Mouse (Mus musculus): ENCODE results near the gene Mrps34. TPM values are rescaled to one million over a fixed set of nuclear protein-coding genes. Genes with fewer than 3 reads are reported as not detected.

The Mrps34 gene
- polyA plus RNA-seq, 1 experiment from 2014 or later: 82.3 TPM

- ATAC-seq (ENCODE audit: insufficient number of reproducible peaks, low FRiP score, low TSS enrichment, low read depth) (no peak), DNase-seq (ENCODE audit: low spot score) (no peak)
- Histone ChIP-seq H3K9ac (ENCODE audit: low read length) (no peak overlapping the region), H3K36me3 (ENCODE audit: control insufficient read depth, insufficient read depth, low read length) (peaks cover 31% of the 10 kb centered on the region), H3K4me1 (ENCODE audit: control insufficient read depth, insufficient read depth, low read length) (no peaks in the 10 kb centered on the region), H3K4me3 (ENCODE audit: low read depth, low read length) (no peak overlapping the region), H3K9me3 (ENCODE audit: control insufficient read depth, low read length) (no peaks in the 10 kb centered on the region), H3K27me3 (ENCODE audit: control insufficient read depth, insufficient read depth, low read length) (no peaks in the 10 kb centered on the region), H3K27ac (replicated peaks; ENCODE audit: low read depth, low read length) (no peak overlapping the region), H3K4me2 (ENCODE audit: low read depth, severe bottlenecking) (no peak overlapping the region)
- 90% methylated on average over 1 of the region's 1 CpGs for WGBS
Observed at GRCm38 (mm10) chr17:24923246-24923645, 28.3 kb downstream of the Mrps34 start.

GRCm38 (mm10) chr17:24929506-24929905 is 34.6 kb downstream of the Mrps34 start:
- H3K27ac ChIP-seq (replicated peaks; ENCODE audit: low read depth, low read length): no peak overlapping the region
- H3K9me3 ChIP-seq (ENCODE audit: control insufficient read depth, low read length): no peaks in the 10 kb centered on the region
- no peaks in the 10 kb centered on the region for H3K4me1 ChIP-seq (ENCODE audit: control insufficient read depth, insufficient read depth, low read length)
- peaks cover 10% of the 10 kb centered on the region for H3K36me3 ChIP-seq (ENCODE audit: control insufficient read depth, insufficient read depth, low read length)
- H3K4me3 ChIP-seq (ENCODE audit: low read depth, low read length): no peak overlapping the region
- no peak overlapping the region for H3K4me2 ChIP-seq (ENCODE audit: low read depth, severe bottlenecking)
- DNase-seq (ENCODE audit: low spot score): no peak
- 85% methylated on average over 1 of the region's 1 CpGs for WGBS
- ATAC-seq (ENCODE audit: insufficient number of reproducible peaks, low FRiP score, low TSS enrichment, low read depth): no peak
- no peaks in the 10 kb centered on the region for H3K27me3 ChIP-seq (ENCODE audit: control insufficient read depth, insufficient read depth, low read length)
- no peak overlapping the region for H3K9ac ChIP-seq (ENCODE audit: low read length)

GRCm38 (mm10) chr17:24932431-24932830 is 37.5 kb downstream of the Mrps34 start:
- Histone ChIP-seq H3K36me3 (ENCODE audit: control insufficient read depth, insufficient read depth, low read length) (peaks cover 3% of the 10 kb centered on the region; the same call in 1 of the 2 replicates), H3K4me3 (ENCODE audit: low read depth, low read length) (no peak overlapping the region), H3K9ac (ENCODE audit: low read length) (no peak overlapping the region), H3K9me3 (ENCODE audit: control insufficient read depth, low read length) (no peaks in the 10 kb centered on the region), H3K27ac (replicated peaks; ENCODE audit: low read depth, low read length) (no peak overlapping the region), H3K4me2 (ENCODE audit: low read depth, severe bottlenecking) (no peak overlapping the region), H3K4me1 (ENCODE audit: control insufficient read depth, insufficient read depth, low read length) (peaks cover 8% of the 10 kb centered on the region), H3K27me3 (ENCODE audit: control insufficient read depth, insufficient read depth, low read length) (no peaks in the 10 kb centered on the region)
- WGBS: 91% methylated on average over 4 of the region's 4 CpGs
- ATAC-seq (ENCODE audit: insufficient number of reproducible peaks, low FRiP score, low TSS enrichment, low read depth) (no peak), DNase-seq (ENCODE audit: low spot score) (no peak)

- Histone ChIP-seq H3K4me3 (ENCODE audit: low read depth, low read length) (no peak overlapping the region), H3K9ac (ENCODE audit: low read length) (no peak overlapping the region), H3K36me3 (ENCODE audit: control insufficient read depth, insufficient read depth, low read length) (no peaks in the 10 kb centered on the region), H3K4me1 (ENCODE audit: control insufficient read depth, insufficient read depth, low read length) (peaks cover 8% of the 10 kb centered on the region), H3K27me3 (ENCODE audit: control insufficient read depth, insufficient read depth, low read length) (no peaks in the 10 kb centered on the region), H3K27ac (replicated peaks; ENCODE audit: low read depth, low read length) (no peak overlapping the region), H3K9me3 (ENCODE audit: control insufficient read depth, low read length) (no peaks in the 10 kb centered on the region), H3K4me2 (ENCODE audit: low read depth, severe bottlenecking) (no peak overlapping the region)
- no peak for DNase-seq (ENCODE audit: low spot score)
- WGBS: 76% methylated on average over 4 of the region's 4 CpGs
- no peak for ATAC-seq (ENCODE audit: insufficient number of reproducible peaks, low FRiP score, low TSS enrichment, low read depth)
Observed at GRCm38 (mm10) chr17:24933163-24933562, 38.2 kb downstream of the Mrps34 start.

- Histone ChIP-seq H3K27ac (replicated peaks; ENCODE audit: low read depth, low read length) (no peak overlapping the region), H3K36me3 (ENCODE audit: control insufficient read depth, insufficient read depth, low read length) (no peaks in the 10 kb centered on the region), H3K27me3 (ENCODE audit: control insufficient read depth, insufficient read depth, low read length) (no peaks in the 10 kb centered on the region), H3K4me1 (ENCODE audit: control insufficient read depth, insufficient read depth, low read length) (peaks cover 8% of the 10 kb centered on the region), H3K9ac (ENCODE audit: low read length) (no peak overlapping the region), H3K9me3 (ENCODE audit: control insufficient read depth, low read length) (no peaks in the 10 kb centered on the region), H3K4me3 (ENCODE audit: low read depth, low read length) (no peak overlapping the region), H3K4me2 (ENCODE audit: low read depth, severe bottlenecking) (peak overlapping the region; percentile 20; the same call in 1 of the 2 replicates)
- ATAC-seq (ENCODE audit: insufficient number of reproducible peaks, low FRiP score, low TSS enrichment, low read depth) (no peak), DNase-seq (ENCODE audit: low spot score) (no peak)
- WGBS: 92% methylated on average over 4 of the region's 4 CpGs
Observed at GRCm38 (mm10) chr17:24934926-24935325, 40.0 kb downstream of the Mrps34 start.

- no peak for ATAC-seq (ENCODE audit: insufficient number of reproducible peaks, low FRiP score, low TSS enrichment, low read depth)
Observed at GRCm38 (mm10) chr17:24935666-24936065, 40.8 kb downstream of the Mrps34 start.

GRCm38 (mm10) chr17:24936259-24937237 is 41.6 kb downstream of the Mrps34 start, which contains the start of gene Mapk8ip3:
TSS of gene Mapk8ip3 (minus strand) at chr17:24936977.
- Histone ChIP-seq H3K4me3 (ENCODE audit: low read depth, low read length) (peak within 1 kb of the TSS; percentile 93), H3K27me3 (ENCODE audit: control insufficient read depth, insufficient read depth, low read length) (no peaks in the 10 kb centered on the region), H3K36me3 (ENCODE audit: control insufficient read depth, insufficient read depth, low read length) (no peaks in the 10 kb centered on the region), H3K4me2 (ENCODE audit: low read depth, severe bottlenecking) (peak within 1 kb of the TSS; percentile 69), H3K9me3 (ENCODE audit: control insufficient read depth, low read length) (no peaks in the 10 kb centered on the region), H3K27ac (replicated peaks; ENCODE audit: low read depth, low read length) (no peak within 1 kb of the TSS; the same call in 1 of the 2 replicates), H3K9ac (ENCODE audit: low read length) (peak within 1 kb of the TSS; percentile 77), H3K4me1 (ENCODE audit: control insufficient read depth, insufficient read depth, low read length) (peaks cover 8% of the 10 kb centered on the region)
- ATAC-seq (ENCODE audit: insufficient number of reproducible peaks, low FRiP score, low TSS enrichment, low read depth) (peak; percentile 94), DNase-seq (ENCODE audit: low spot score) (peak; percentile 95)
- under 1% methylated on average over 78 of the region's 78 CpGs for WGBS

More at GRCm38 (mm10) chr17:24935666-24936065, 40.8 kb downstream of the Mrps34 start:
- Histone ChIP-seq H3K4me3 (ENCODE audit: low read depth, low read length) (peak overlapping the region; percentile 93), H3K4me1 (ENCODE audit: control insufficient read depth, insufficient read depth, low read length) (peaks cover 8% of the 10 kb centered on the region), H3K9ac (ENCODE audit: low read length) (peak overlapping the region; percentile 0; the same call in 1 of the 2 replicates), H3K27ac (replicated peaks; ENCODE audit: low read depth, low read length) (no peak overlapping the region), H3K4me2 (ENCODE audit: low read depth, severe bottlenecking) (peak overlapping the region; percentile 69), H3K9me3 (ENCODE audit: control insufficient read depth, low read length) (no peaks in the 10 kb centered on the region), H3K36me3 (ENCODE audit: control insufficient read depth, insufficient read depth, low read length) (no peaks in the 10 kb centered on the region), H3K27me3 (ENCODE audit: control insufficient read depth, insufficient read depth, low read length) (no peaks in the 10 kb centered on the region)
- DNase-seq (ENCODE audit: low spot score): no peak

GRCm38 (mm10) chr17:24937266-24937665 is 42.4 kb downstream of the Mrps34 start:
- WGBS: 54% methylated on average over 6 of the region's 6 CpGs

More at GRCm38 (mm10) chr17:24937266-24937665, 42.4 kb downstream of the Mrps34 start:
- Histone ChIP-seq H3K27ac (replicated peaks; ENCODE audit: low read depth, low read length) (no peak overlapping the region), H3K4me2 (ENCODE audit: low read depth, severe bottlenecking) (peak overlapping the region; percentile 69), H3K9ac (ENCODE audit: low read length) (peak overlapping the region; percentile 77), H3K27me3 (ENCODE audit: control insufficient read depth, insufficient read depth, low read length) (no peaks in the 10 kb centered on the region), H3K9me3 (ENCODE audit: control insufficient read depth, low read length) (no peaks in the 10 kb centered on the region), H3K4me3 (ENCODE audit: low read depth, low read length) (peak overlapping the region; percentile 93), H3K4me1 (ENCODE audit: control insufficient read depth, insufficient read depth, low read length) (peaks cover 8% of the 10 kb centered on the region), H3K36me3 (ENCODE audit: control insufficient read depth, insufficient read depth, low read length) (no peaks in the 10 kb centered on the region)
- ATAC-seq (ENCODE audit: insufficient number of reproducible peaks, low FRiP score, low TSS enrichment, low read depth) (no peak; the same call in 1 of the 2 replicates), DNase-seq (ENCODE audit: low spot score) (no peak)

Measured in limb, embryonic 11.5 days (tissue).